Mouse (Mus musculus) layer of hippocampus, postnatal 25 days (tissue): Measurements from ENCODE around the gene Manba. TPM values are rescaled to one million over a fixed set of nuclear protein-coding genes. Genes with fewer than 3 reads are reported as not detected.
"Not testable (repeated sequence)": the region's sequence is repeated elsewhere in the genome, so short reads cannot be mapped to it uniquely, and the experiment has no call there.

ENCODE experiments used
- DNase-seq, 2 experiments: peaks; one replicate each; pipeline ENCODE4 v3.0.0; 2022; ENCODE audit warnings: mixed read lengths in 2 of 2, low spot score in 1 of 2; ENCODE audit errors: extremely low spot score in 1 of 2
- total RNA-seq, 2 experiments: library from RNA; stranded (reverse); gene quantifications; 2 replicates each; pipeline ENCODE4 v1.2.3; 2021

Gene Manba
- total RNA-seq, 2 experiments from 2014 or later: 6.0 to 7.4 TPM

DNA sequence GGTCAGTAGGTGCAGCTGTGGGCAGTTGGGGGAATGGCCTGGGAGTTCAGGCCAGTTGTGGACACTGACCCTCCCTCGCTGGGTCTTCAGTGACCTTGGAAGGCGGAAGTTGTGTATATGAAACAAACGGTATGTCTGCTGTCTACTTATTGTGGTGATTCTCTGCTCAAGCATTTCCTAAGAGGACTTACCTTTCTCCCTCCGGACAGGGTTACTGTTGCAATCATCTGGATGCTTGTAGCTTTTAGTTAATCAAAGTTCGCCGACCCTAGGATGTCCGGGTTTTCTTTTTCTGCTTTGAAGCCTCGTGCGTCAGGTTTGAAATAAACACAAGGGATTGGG is 460 bp downstream of the Manba start:
- no peak for DNase-seq

DNA sequence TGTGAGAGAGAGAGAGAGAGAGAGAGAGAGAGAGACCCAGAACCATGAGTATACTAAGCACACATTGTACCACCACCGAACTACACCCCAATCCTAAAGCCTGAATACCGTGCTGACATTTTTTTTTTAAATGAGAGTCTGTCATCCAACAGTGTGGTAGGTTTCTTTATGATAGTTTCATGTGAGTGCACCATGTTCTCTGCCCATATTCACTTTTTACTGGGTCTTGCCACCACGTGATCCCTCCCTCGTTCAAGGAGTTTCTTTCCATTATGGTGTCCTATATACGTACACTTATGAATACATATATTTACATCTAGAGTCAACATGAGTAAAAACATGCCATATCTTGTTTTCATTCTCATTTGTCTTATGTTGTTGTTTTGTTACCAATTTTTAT is 940 bp downstream of the Manba start:
- DNase-seq: no peak

DNA sequence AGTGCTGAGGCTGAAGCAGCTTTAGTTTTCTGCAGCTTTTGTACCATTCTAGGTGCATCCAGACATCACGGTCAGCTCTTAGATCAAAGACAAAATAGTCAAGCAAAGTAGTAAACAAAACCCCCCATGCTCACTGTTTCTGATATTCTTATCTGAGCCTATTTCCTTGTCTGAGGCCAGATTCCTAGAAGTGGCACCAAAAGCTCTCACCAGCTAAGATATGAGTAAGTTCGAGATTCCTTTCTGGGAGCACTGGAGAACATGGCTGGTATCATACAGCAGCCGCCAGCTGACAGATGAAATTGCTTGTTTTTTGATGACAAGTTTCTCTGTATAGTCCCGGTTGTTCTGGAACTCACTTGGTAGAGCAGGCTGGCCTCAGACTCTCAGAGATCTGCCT is 2.4 kb downstream of the Manba start:
- DNase-seq: no peak

DNA sequence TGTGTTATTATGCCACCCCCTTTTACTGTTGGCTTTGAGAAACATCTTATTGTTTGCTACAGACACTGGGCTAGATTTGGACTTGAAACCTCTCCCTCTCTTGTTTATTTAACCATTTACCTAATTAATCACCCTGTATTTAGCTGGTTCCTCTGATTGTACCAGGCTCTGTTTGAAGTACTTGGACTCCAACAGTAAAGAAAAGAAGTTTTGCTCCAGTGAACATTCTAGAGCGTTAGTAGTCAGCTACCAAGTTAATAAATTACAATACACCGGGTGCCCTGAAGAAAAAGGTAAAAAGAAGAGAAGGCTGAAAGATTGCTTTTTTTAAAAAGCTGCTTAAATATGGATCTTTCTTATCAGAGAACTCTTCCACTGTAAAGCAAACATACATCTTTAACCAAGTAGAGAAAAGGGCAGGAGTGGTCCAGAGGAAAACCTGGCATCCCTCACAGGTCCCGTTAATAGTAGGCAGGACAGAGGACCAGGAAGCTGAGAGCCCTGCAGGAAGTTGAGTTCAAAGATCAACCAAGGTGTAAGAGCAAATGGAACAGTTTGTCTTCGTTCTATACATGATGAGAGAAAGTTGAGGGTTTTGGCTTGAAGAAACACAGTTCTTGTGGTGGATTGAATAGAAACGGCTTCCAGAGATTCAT is 4.6 kb downstream of the Manba start:
- DNase-seq: no peak

DNA sequence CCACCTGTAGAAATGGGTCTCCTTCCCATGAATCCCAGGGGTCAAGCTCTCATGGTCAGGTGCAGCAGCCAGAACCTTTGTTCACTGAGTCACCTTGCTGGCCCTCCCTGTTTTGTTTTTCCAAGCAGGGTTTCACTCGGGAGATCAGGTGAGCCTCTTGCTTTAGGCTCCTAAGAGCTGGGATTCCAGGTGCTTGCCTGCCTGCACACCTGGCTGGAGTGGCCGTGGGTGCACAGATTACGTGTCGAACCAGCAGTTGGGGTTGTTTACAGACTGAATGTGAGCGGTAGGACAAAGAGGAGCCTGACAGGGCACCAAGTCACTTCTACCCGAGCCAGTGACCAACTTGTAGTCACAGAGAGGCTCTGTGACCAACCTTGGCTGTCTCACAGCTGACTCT is 5.7 kb downstream of the Manba start:
- DNase-seq: no peak

DNA sequence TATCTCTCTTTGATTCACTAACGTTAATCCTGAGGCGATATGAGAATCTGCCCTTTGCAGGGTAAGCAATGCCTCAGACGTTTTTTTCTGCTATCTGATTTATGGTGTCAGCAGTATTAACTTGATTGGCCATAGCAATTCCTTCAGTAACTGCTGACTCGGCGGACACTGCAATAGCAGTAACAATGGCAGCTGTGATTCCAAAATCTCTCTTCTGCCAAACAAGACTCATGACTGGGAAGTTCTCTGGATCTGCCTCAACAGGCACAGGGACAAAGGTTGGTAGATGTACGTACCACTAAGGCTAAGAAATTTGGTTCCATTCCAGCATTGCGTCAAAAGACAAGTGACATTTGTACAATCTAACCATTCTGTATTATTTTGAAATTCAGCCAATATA is 7.9 kb downstream of the Manba start:
- DNase-seq: not testable (repeated sequence)

DNA sequence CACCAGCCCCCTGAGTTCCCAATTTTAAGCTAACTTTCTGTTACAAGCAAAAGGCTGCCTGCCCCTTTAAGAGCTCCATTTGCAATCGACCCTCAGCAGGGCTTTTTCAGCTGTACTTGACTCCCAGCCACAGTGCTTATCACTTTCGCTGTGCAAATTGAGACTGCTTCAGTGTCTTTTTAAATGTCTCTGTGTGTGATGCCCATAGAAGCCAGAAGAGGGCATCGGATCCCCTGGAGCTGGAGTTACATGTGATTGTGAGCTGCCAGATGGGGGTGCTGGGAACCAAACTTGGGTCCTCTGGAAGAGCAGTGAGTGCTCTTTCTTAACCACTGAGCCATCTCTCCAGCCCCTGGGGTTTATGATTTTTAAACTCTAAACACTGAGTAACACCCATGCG is 12.5 kb downstream of the Manba start:
- DNase-seq: not testable (repeated sequence)

DNA sequence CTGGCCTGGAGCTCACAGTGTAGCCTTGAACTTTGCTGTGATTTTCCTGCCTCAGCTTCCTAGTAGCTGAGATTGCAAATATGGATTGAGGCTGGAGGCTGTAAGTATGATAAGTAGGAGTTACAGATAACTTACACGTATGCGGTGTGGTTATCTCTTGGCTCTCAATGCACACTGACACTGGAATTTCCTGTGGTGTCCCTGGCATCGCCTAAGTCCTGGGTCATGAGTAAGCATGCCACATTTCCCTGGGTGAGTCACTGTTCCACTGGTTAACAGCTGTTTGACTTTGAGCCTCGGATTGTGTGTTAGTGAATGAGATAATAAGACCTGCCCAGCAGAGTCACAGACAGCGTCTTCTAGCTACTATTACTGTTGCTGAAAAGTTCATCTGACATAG is 13.5 kb downstream of the Manba start:
- DNase-seq: no peak

DNA sequence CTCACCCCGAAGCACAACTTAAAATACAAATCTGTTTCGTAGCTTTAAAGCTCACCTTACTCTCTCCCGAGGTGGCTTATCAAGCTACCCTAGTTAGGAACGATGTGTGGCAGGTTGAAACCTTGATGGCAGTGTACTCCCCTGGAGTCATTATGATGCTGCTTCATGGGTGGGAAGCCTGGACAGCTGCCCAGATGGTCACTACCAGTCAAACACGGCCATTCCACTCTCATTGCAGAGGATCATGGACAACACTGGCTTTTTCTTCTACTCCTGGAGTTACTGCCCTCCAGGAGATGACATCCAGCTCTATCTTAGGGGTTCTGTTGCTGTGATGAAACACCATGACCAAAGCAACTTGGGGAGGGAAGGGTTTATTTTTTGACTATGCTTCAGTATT is 17.7 kb downstream of the Manba start:
- DNase-seq: no peak

DNA sequence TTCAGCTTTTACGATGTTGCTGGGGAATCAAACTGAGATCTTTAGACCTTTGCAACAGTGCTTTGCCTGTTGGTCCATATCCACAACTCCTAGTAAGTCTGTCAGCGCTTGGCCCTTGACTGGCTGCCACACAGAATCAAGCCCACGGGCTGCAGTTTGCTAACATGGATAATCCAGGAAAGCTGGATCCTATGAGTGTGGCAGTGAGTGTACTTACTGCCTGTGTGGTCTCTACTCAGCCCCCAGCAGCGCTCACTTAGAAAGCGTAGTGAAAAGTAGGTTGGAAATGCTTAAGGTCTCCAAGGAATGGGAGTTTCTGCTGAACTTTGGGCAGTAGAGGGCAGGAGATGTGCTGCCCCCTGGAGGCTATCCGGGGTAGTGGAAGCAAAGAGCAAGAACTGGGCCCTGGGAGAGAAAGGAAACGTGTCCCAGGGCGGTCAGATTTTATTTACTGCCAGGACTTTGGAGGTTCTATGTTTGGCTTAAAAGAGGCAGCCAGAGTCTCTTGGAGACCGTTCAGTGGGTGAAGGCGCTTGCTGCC is 20.0 kb downstream of the Manba start:
- peak; percentile 23 to 57 for DNase-seq

DNA sequence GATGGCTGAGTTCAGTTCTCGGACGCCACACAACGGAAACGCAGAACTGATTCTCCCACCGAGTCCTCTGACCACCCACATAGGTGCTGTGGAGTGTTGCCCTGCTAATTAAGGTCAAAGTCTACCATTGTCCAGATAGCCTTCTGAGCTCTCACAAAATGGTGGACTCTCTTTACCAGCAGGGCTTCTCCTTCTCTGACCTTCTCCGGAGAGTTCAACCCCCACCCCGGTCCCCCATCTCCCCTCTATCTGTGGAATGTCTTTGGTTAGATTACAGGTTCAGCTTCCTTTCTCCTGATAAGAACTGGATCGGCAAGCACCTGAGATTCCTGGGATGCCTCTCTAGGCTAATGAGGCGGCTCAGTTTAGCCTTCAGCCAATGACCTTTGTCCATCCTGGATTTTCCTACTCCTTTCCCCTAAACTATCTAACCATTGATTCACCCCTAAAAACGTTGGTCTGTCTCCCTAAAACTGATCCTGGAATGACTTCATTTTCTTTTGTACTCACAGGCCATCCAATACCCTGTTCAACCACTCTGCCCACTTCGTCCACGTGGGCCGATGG is 20.6 kb downstream of the Manba start:
- DNase-seq: no peak

DNA sequence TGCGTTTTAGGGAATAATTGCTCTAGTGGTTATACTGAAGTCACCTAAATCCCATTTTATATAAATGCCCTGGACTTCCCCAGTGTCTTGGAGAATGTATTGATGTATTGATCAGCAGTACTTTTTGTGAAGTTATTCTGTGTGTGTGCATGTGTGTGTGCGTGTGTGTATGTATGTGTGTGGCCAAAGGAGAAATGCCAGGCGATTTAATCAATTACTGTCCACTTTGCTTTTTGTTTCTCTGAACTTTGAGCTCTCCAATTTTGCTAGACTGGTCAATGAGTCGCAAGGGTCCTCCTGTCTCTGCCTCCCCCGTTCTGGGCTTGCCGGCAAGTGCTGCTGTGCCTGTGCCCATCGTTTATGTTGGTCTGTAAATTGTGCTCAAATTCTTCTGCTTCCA is 22.1 kb downstream of the Manba start:
- DNase-seq: no peak

DNA sequence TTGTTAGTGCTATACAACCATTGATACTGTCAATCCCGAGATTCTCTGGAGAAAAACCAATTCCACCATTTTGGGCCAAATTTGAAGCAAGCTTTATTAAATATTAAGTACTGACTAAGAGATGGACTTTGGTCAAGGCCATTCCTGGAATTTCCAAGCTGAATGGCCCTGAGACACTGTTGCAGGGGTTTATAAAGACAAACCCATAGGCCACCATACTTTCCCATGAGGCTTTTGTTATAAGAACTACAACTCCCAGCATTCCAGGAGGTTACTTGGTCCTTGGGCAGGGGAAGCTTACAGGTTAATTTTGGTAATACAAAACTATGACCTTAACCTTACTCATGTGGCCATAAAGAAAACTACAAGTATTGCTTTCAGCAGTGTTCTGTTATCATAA is 22.8 kb downstream of the Manba start:
- DNase-seq: no peak

DNA sequence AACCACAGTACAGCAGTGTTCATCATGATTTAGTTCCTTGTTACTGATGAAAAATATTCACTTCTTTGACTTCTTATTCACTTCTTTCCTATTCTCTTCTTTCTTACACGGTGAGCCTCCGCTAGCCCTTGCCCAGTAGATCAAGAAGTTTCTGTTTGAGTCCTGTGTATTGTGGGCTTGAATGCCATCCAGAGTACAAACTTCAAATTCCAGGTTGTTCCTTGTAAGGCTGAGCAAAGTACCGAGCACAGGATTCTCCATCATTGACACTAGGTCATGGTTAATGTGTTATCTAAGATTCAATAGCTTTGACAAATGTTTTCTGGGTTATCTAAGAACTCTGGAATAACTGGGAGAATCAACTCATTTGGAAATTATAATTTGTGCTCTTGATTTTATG is 25.0 kb downstream of the Manba start:
- no peak for DNase-seq

DNA sequence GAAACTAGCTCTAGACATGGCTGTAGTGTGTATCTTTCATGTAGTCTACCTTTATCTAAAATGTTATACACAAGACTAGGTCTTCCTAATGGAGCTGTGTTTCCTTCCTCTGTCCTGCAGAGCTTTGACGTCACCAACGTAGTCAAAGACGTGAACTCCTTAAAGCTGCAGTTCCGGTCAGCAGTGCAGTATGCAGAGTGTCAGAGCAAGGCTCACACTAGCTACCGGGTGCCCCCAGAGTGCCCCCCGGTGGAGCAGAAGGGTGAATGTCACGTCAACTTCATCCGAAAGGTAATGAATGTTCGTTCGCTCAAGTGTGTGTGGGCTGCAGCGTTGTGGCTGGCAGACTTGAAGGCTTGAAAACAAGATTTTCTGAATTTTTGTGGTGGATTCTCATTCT is 26.3 kb downstream of the Manba start:
- no peak for DNase-seq

DNA sequence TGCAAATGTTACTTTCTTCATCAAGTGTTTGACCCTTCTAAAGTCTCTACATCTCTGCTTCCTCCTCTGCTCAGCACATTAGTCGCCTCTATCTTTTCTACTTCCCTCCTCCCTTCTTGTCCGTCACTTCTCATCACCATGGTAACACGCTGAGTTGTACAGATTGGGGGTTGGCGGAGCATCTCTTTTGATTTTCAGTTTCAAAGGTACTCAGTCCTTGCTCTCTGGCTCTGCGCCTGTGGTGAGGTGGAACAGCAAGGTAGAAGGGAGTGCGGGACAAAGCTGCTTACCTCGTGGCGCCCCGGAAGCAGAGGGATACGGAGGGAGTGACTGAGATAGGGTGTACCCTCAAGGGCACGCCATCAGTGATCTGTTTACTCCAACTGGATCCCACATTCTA is 27.9 kb downstream of the Manba start:
- peak in 1 of 2 experiments; percentile 11 for DNase-seq

DNA sequence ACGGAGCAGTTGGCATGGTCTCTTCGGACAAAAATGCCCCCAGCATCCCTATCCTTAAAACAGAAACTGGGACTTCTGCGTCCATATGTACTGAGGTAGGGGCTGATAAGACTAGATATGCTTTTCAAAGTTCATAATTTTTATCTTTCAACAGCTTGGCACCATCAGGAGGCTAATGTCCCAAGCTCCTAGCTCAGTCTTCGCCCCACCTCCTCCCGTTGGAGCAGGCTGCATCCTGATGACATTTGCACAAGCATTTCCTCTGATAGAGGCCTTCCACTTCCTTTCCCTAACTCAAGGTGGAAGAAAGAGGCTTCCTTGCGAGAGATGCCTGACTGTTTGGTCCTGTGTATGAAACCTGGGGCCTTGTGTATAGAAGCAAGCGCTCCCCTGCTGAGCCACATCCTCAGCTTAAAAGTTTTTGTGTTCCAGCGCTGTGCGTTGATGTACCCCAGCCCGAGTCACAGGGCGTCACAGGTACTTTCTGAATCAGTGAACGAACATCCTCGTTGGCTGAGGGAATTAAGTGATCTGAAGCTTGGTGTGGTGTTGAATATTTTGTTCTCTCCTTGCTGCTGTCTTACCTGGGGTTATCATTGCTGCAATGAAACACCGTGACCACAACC is 28.5 kb downstream of the Manba start:
- DNase-seq: no peak

DNA sequence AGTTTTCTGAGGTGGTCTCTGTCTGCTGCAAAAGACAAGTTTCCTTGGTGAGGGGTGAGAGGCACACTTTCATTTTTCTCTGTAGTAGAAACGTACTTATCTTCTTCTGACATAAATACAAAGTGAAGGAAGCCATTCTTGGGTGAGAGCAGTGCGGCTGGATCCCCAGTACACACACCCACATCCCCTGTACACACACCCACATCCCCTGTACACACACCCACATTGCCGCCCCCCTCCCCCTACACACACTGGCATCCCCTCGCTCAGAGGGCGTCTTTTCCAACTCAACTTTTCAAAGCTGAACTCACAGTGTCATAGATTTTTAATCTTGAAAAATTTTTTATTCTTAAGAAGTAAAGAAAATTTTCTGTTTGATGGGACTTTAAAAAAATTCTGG is 29.8 kb downstream of the Manba start:
- no peak for DNase-seq

DNA sequence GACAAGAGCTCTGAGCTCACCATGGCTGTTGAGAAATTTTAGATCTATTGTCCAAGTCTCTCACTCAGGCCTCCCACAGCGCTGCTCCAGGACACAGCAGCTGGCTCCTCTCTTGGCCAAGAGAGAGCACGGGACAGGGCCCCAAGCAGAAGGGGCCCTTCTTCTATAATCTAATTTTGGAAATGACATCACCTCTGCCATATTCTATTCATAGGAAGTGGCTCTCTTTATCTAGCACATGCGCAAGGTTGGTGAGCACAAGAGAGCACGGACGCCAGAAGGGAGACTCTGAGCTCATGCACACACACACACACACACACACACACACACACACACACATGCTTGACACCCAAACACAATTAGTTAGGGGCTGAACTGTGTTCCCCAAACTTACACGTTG is 31.5 kb downstream of the Manba start:
- no peak for DNase-seq

DNA sequence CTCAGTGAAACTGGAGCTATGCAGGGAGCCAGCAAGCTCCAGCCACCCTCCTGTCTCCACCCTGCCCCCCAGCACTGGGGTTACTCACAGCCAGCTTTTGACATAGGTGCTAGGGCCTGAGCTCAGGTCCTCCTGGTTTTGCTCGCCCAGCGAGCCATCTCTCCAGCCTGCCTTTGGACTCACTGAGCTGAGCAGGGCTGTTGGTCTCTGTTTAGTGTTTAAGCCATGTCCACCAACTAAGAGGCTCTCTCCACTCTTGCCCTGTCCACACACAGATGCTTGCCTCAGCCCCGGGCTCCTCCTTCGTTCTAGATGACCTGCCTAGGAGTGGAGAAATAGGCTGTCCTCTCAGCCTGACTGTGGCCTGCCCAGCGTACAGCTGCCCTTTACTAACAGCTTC is 33.5 kb downstream of the Manba start:
- no peak for DNase-seq

DNA sequence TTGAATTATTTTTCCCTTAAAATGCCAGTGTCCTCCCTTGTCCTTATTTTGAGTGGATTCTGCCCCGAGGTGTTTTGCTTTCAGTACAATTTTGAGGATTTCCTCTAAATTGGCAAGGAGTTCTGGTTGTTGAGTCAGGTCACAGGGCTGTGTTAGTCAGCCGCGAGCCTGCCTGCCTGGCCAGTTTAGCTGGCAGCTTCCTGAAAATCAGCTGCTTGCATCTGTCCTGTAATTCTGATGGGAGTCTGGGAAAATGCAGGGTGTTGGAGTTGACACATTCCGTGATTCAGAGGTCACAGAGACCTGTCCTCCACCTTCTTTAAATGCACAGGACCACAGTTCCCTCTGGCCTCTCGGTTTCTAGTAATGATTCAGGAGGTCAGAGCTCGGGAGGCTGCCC is 34.2 kb downstream of the Manba start:
- DNase-seq: no peak

DNA sequence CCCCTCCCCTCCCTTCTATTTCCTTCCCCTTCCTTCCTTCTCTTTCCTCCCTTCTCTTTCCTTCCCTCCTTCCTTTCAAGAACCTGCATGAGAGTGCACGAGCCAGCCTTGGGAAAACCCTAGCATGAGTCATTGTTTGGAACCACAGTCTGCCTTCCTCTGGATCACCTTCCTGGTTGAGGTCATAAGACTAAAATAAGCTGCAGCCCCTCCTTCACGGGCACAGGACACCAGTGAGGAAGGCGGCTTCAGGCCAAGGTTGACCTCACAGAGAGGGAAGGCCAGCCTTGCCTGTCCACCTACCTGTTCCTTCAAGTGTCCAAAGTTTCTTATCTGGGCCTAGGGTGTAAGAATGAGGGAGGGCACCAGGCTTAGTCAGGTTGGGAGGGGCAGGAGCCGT is 36.6 kb downstream of the Manba start:
- no peak for DNase-seq
